Mouse (Mus musculus) left cerebral cortex, postnatal 14 days (tissue): ENCODE measurements around the gene Zfp398. TPM values are rescaled to one million over a fixed set of nuclear protein-coding genes. Genes with fewer than 3 reads are reported as not detected.

Experiments used
- microRNA-seq, 2 experiments: library from miRNA; unstranded; fragments of <30 nt; microRNA quantifications; one replicate each; pipeline ENCODE4 v1.2.0; 2022
- total RNA-seq, 2 experiments: library from RNA; stranded (reverse); gene quantifications; 2 replicates each; pipeline ENCODE4 v1.2.3; 2021

Zfp398 gene
- total RNA-seq, 2 experiments from 2014 or later = 18.4 to 20.6 TPM

Small RNA genes within 50 kb of the gene (microRNA-seq; reads per million reads assigned to microRNA genes)
- 0 to 1.1 reads per million in 2 experiments for gene Mir704

Other genes starting within 250 kb of the Zfp398 start
- 10 to 100 TPM; 14.1 to 14.8 TPM for gene Ezh2, start 240.3 kb upstream of the Zfp398 start, total RNA-seq
- gene Pdia4, start 22.2 kb upstream of the Zfp398 start, total RNA-seq = 10 to 100 TPM; 51.5 to 54.3 TPM
- gene Zfp786, start 4.8 kb upstream of the Zfp398 start, total RNA-seq = 1 to 10 TPM; 3.9 to 4.2 TPM
- 10 to 100 TPM; 24.5 to 26.0 TPM for gene Zfp282, start 41.5 kb downstream of the Zfp398 start, total RNA-seq
- gene Zfp212, start 84.8 kb downstream of the Zfp398 start, total RNA-seq = 10 to 100 TPM; 13.6 to 16.4 TPM
- 10 to 100 TPM; 19.8 to 21.9 TPM for gene Zfp956, start 117.7 kb downstream of the Zfp398 start, total RNA-seq
- 10 to 100 TPM; 30.8 to 41.9 TPM for gene Zfp777, start 213.2 kb downstream of the Zfp398 start, total RNA-seq